Mouse (Mus musculus): ENCODE measurements at regions not wholly inside any gene's neighbourhood (a gene's known extent, or its start where the extent isn't known, plus 50 kb on each side); places are given as distances from the start of the nearest gene placed in this dataset.

- no peak for TF ChIP-seq SIN3A (IDR thresholded peaks at IDR 0.05; ENCODE audit: low read length)
- no peak for TF ChIP-seq TBP (conservative IDR thresholded peaks at IDR 0.05; ENCODE audit: low read depth, low read length)
- no peak for TF ChIP-seq MYC (IDR thresholded peaks at IDR 0.05; ENCODE audit: low read depth, low read length)
- TF ChIP-seq MXI1 (IDR thresholded peaks at IDR 0.05; ENCODE audit: low read depth, low read length) = no peak
- no peak for TF ChIP-seq JUN (IDR thresholded peaks at IDR 0.05; ENCODE audit: insufficient read depth, low read depth, low read length)
- TF ChIP-seq E2F4 (IDR thresholded peaks at IDR 0.05; ENCODE audit: insufficient replicate concordance, low read depth, low read length) = no peak
- TF ChIP-seq EP300 (IDR thresholded peaks at IDR 0.05; ENCODE audit: low read length) = no peak
- TF ChIP-seq POLR2AphosphoS2 (IDR thresholded peaks at IDR 0.05; ENCODE audit: low read depth, low read length) = no peak
- Histone ChIP-seq H3K9ac (ENCODE audit: insufficient read depth, low read depth) (no peak overlapping the region), H3K9me3 (replicated peaks; ENCODE audit: low read length) (peaks cover 54% of the 10 kb centered on the region), H3K4me1 (ENCODE audit: control insufficient read depth in 1 of 2, insufficient read depth in 2 of 2) (no peaks in the 10 kb centered on the region), H3K79me2 (replicated peaks; ENCODE audit: control insufficient read depth, extremely low read depth, insufficient read depth, poor library complexity, severe bottlenecking) (no peaks in the 10 kb centered on the region), H3K27ac (ENCODE audit: insufficient read depth, low read depth) (no peak overlapping the region), H3K4me3 (replicated peaks in 1 of 3; ENCODE audit: low read depth in 2 of 3, low read length in 2 of 3, poor library complexity in 1 of 3) (no peak overlapping the region), H3K27me3 (replicated peaks) (no peaks in the 10 kb centered on the region), H3K4me2 (ENCODE audit: insufficient read depth, low read depth, poor library complexity, severe bottlenecking) (no peak overlapping the region), H3K36me3 (replicated peaks in 1 of 2; ENCODE audit: control insufficient read depth in 1 of 2, insufficient read depth in 1 of 2, low read length in 1 of 2) (no peaks in the 10 kb centered on the region)
- in situ Hi-C loops (cut with MboI; ENCODE audit: low pct_ligation_motif_present, low pct_unique_long_range_greater_than_20kb, low sequenced_read_pairs) (no loop called here), dilution Hi-C loops (cut with MboI; ENCODE audit: extremely low pct_ligation_motif_present, extremely low pct_unique_long_range_greater_than_20kb, low sequenced_read_pairs) (no loop called here)
- no peak for DNase-seq (ENCODE audit: extremely low read depth)
Observed at GRCm38 (mm10) chr13:47537156-47537555, 414.7 kb downstream of the Rnf144b start.

- Histone ChIP-seq H3K79me2 (replicated peaks; ENCODE audit: control insufficient read depth, extremely low read depth, insufficient read depth, poor library complexity, severe bottlenecking) (no peaks in the 10 kb centered on the region), H3K27me3 (replicated peaks) (no peaks in the 10 kb centered on the region), H3K4me3 (replicated peaks in 1 of 3; ENCODE audit: low read depth in 2 of 3, low read length in 2 of 3, poor library complexity in 1 of 3) (no peak overlapping the region), H3K4me2 (ENCODE audit: insufficient read depth, low read depth, poor library complexity, severe bottlenecking) (no peak overlapping the region), H3K27ac (ENCODE audit: insufficient read depth, low read depth) (no peak overlapping the region), H3K9me3 (replicated peaks; ENCODE audit: low read length) (peaks cover 56% of the 10 kb centered on the region), H3K9ac (ENCODE audit: insufficient read depth, low read depth) (no peak overlapping the region), H3K4me1 (ENCODE audit: control insufficient read depth in 1 of 2, insufficient read depth in 2 of 2) (no peaks in the 10 kb centered on the region), H3K36me3 (replicated peaks in 1 of 2; ENCODE audit: control insufficient read depth in 1 of 2, insufficient read depth in 1 of 2, low read length in 1 of 2) (no peaks in the 10 kb centered on the region)
- TF ChIP-seq CHD2 (IDR thresholded peaks at IDR 0.05; ENCODE audit: low read length) = no peak
- no peak for TF ChIP-seq NELFE (IDR thresholded peaks at IDR 0.05; ENCODE audit: low read depth, low read length)
- TF ChIP-seq SMC3 (IDR thresholded peaks at IDR 0.05; ENCODE audit: low read depth, low read length) = no peak
- TF ChIP-seq USF1 (IDR thresholded peaks at IDR 0.05; ENCODE audit: low read depth, low read length) = no peak
- no peak for TF ChIP-seq CHD1 (IDR thresholded peaks at IDR 0.05; ENCODE audit: low read depth, low read length)
- TF ChIP-seq POLR2AphosphoS2 (IDR thresholded peaks at IDR 0.05; ENCODE audit: low read depth, low read length) = no peak
- TF ChIP-seq MAX (IDR thresholded peaks at IDR 0.05; ENCODE audit: low read length) = no peak
- TF ChIP-seq ZKSCAN1 (IDR thresholded peaks at IDR 0.05; ENCODE audit: borderline replicate concordance, low read depth, low read length) = no peak
- TF ChIP-seq BHLHE40 (IDR thresholded peaks at IDR 0.05; ENCODE audit: low read depth, low read length) = no peak
- TF ChIP-seq UBTF (IDR thresholded peaks at IDR 0.05; ENCODE audit: low read depth, low read length) = no peak
- DNase-seq (ENCODE audit: extremely low read depth) = no peak
- dilution Hi-C loops (cut with MboI; ENCODE audit: extremely low pct_ligation_motif_present, extremely low pct_unique_long_range_greater_than_20kb, low sequenced_read_pairs) = no loop called here
- in situ Hi-C loops (cut with MboI; ENCODE audit: low pct_ligation_motif_present, low pct_unique_long_range_greater_than_20kb, low sequenced_read_pairs) = no loop called here
Observed at GRCm38 (mm10) chr13:47549626-47550025, 427.2 kb downstream of the Rnf144b start.
